In the genomic region with DNA sequence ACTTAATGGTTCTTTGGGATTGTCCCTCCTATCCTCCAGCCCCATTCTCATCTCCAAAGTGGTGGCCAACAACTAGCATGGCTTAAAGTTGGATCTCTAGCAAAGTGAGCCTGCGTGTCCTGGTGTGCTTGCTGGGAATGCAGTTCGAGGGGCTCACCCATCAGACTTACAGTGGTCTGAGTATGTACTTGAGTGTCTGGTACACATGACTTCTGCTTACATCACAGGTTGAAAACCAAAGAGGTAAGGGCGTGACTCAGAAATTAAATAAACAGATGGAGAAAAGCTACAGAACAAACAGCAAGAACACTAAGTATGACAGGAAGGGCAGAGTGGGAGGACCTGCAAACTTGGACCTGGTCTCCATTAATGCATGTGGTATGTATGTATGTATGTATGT, we compare ENCODE assay signal across 19 mouse cellular contexts.
DNase-seq lines count a peak whose midpoint lies in the region; ATAC-seq and TF ChIP-seq lines count a peak whose summit lies in the region.
"Had no signal": no experiment of that assay in that cellular context is flagged by ENCODE, and none has a peak within 500 bp of the region (broad histone marks: within the 10 kb centered on the region; RNA-seq: fewer than 3 reads in every experiment).

No protein-coding gene starts in this region.

- no peak for TF ChIP-seq CTCF in lung, adult 2 months (IDR thresholded peaks at IDR 0.05; ENCODE audit: insufficient read depth, low read length)
- no peak for TF ChIP-seq CTCF in stomach, postnatal 0 days (IDR thresholded peaks at IDR 0.05; ENCODE audit: low read depth)

- H3K27ac ChIP-seq in stomach, postnatal 0 days (replicated peaks): no peak overlapping the region
- H3K27ac ChIP-seq: embryonic facial prominence, embryonic 10.5 days; embryonic facial prominence, embryonic 12.5 days; forebrain, embryonic 13.5 days; forebrain, embryonic 15.5 days had no signal

- H3K4me3 ChIP-seq in lung, adult 2 months (replicated peaks; ENCODE audit: extremely low read depth, low read depth, low read length): no peak overlapping the region
- no peak overlapping the region for H3K4me3 ChIP-seq in stomach, postnatal 0 days (ENCODE audit: low read depth, low read length)
- H3K4me3 ChIP-seq: embryonic facial prominence, embryonic 10.5 days; embryonic facial prominence, embryonic 12.5 days; forebrain, embryonic 13.5 days; forebrain, embryonic 15.5 days had no signal

- peaks cover 17% of the 10 kb centered on the region for H3K4me1 ChIP-seq in lung, adult 2 months (ENCODE audit: control insufficient read depth, insufficient read depth, low read length)
- no peaks in the 10 kb centered on the region for H3K4me1 ChIP-seq in stomach, postnatal 0 days (replicated peaks; ENCODE audit: control insufficient read depth, insufficient read depth)
- H3K4me1 ChIP-seq: embryonic facial prominence, embryonic 10.5 days; embryonic facial prominence, embryonic 12.5 days; forebrain, embryonic 13.5 days had no signal

- TF ChIP-seq POLR2A in lung, adult 2 months (IDR thresholded peaks at IDR 0.05; ENCODE audit: borderline replicate concordance, extremely low read depth, low read depth, low read length): no peak

- peak; percentile 24 to 42 for DNase-seq in lung, adult 18-20 months
- DNase-seq in lung, adult 2 months: no peak
- peak; percentile 43 for DNase-seq in lung, postnatal 25 days (ENCODE audit: low spot score)
- DNase-seq in lung, postnatal 14 days: no peak
- DNase-seq in stomach, postnatal 0 days (ENCODE audit: low spot score): no peak
- DNase-seq in embryo, embryonic 11 days: no peak
- DNase-seq: adrenal gland, adult 2 months; adrenal gland, postnatal 10 days; adrenal gland, postnatal 25 days; cerebellum, adult 11 months; cerebellum, adult 18-20 months; cerebellum, adult 8-10 months; cerebellum, adult 9-11 months; cerebellum, postnatal 14 days; cerebellum, postnatal 36 days had no signal

- no peak for TF ChIP-seq EP300 in stomach, postnatal 0 days (optimal IDR thresholded peaks at IDR 0.05)

- 74% methylated on average over 3 of the region's 3 CpGs for WGBS in lung, adult 2 months
- 71% methylated on average over 3 of the region's 3 CpGs for WGBS in stomach, postnatal 0 days

- no peak overlapping the region for H3K4me2 ChIP-seq in stomach, postnatal 0 days (replicated peaks; ENCODE audit: low read depth)
- H3K4me2 ChIP-seq: embryonic facial prominence, embryonic 12.5 days; forebrain, embryonic 13.5 days; forebrain, embryonic 15.5 days had no signal

- no peaks in the 10 kb centered on the region for H3K9me3 ChIP-seq in stomach, postnatal 0 days (ENCODE audit: control insufficient read depth, low read length)
- H3K9me3 ChIP-seq: embryonic facial prominence, embryonic 10.5 days; embryonic facial prominence, embryonic 12.5 days; forebrain, embryonic 13.5 days; forebrain, embryonic 15.5 days had no signal

- peak; percentile 58 for ATAC-seq in stomach, postnatal 0 days (ENCODE audit: low FRiP score, low TSS enrichment)
- ATAC-seq: forebrain, embryonic 13.5 days; forebrain, embryonic 15.5 days had no signal

- no peak overlapping the region for H3K9ac ChIP-seq in stomach, postnatal 0 days (ENCODE audit: low read length)
- H3K9ac ChIP-seq: embryonic facial prominence, embryonic 12.5 days; forebrain, embryonic 13.5 days; forebrain, embryonic 15.5 days had no signal

- no peaks in the 10 kb centered on the region for H3K36me3 ChIP-seq in stomach, postnatal 0 days (ENCODE audit: control insufficient read depth, insufficient read depth, low read length)
- H3K36me3 ChIP-seq: embryonic facial prominence, embryonic 10.5 days; embryonic facial prominence, embryonic 12.5 days; forebrain, embryonic 15.5 days had no signal

- no peaks in the 10 kb centered on the region for H3K27me3 ChIP-seq in stomach, postnatal 0 days (ENCODE audit: control insufficient read depth, insufficient read depth, low read length)
- H3K27me3 ChIP-seq: embryonic facial prominence, embryonic 12.5 days; forebrain, embryonic 13.5 days; forebrain, embryonic 15.5 days had no signal

Comparison
In these comparisons a context has a peak if more than half of its experiments do, and no peak if none do; other contexts are left out.
1. DNase-seq: peak in lung, adult 18-20 months (2 of 2) and lung, postnatal 25 days (single experiment); none in lung, adult 2 months (single experiment), lung, postnatal 14 days (single experiment), stomach, postnatal 0 days (single experiment) and embryo, embryonic 11 days (single experiment).